Mouse (Mus musculus) stomach, postnatal 0 days (tissue): ENCODE results near the gene Cfap36.

Experiments used
- CTCF ChIP-seq: IDR thresholded peaks from 2 replicates; pipeline ENCODE4 v1.5.1; 2016; ENCODE audit warnings: antibody characterized with exemption, low read depth, mild to moderate bottlenecking, moderate library complexity
- EP300 ChIP-seq: optimal IDR thresholded peaks from 2 replicates; pipeline ENCODE3; 2016; ENCODE audit warnings: antibody characterized with exemption

GRCm38 (mm10) chr11:29180657-29181056 lies 66.6 kb downstream of the Cfap36 start:
- TF ChIP-seq CTCF (no peak), EP300 (no peak)
